Mouse (Mus musculus): ENCODE measurements at regions not wholly inside any gene's neighbourhood (a gene's known extent, or its start where the extent isn't known, plus 50 kb on each side); places are given as distances from the start of the nearest gene placed in this dataset.

GRCm38 (mm10) chr9:41237265-41237664 is 75.8 kb upstream of the Ubash3b start:
- no peak for TF ChIP-seq POLR2A (IDR thresholded peaks at IDR 0.05; ENCODE audit: low read depth, low read length)
- TF ChIP-seq CTCF (IDR thresholded peaks at IDR 0.05; ENCODE audit: borderline replicate concordance, insufficient read depth, low read length): no peak
